Mouse (Mus musculus): ENCODE results near the gene Tcea3. TPM values are rescaled to one million over a fixed set of nuclear protein-coding genes. Genes with fewer than 3 reads are reported as not detected.
A peak's percentile ranks its signal among the peaks of the same experiment; 100 is the strongest.

Tcea3 gene
- total and polyA plus RNA-seq, 3 experiments: 0.55 TPM; not detected in 2

- no peak overlapping the region for H3K4me3 ChIP-seq (ENCODE audit: low read depth, low read length)
- ATAC-seq (ENCODE audit: extremely low read depth, insufficient number of reproducible peaks, low FRiP score, poor library complexity, severe bottlenecking) (no peak), DNase-seq (ENCODE audit: low spot score) (no peak)
- TF ChIP-seq POLR2AphosphoS5 (IDR thresholded peaks at IDR 0.05; ENCODE audit: insufficient replicate concordance, low read depth, low read length) (no peak), GATA2 (IDR thresholded peaks at IDR 0.05; ENCODE audit: borderline replicate concordance, low read depth, low read length) (no peak), GATA1 (IDR thresholded peaks at IDR 0.05; ENCODE audit: borderline replicate concordance, low read length) (no peak), TAL1 (conservative IDR thresholded peaks at IDR 0.05; ENCODE audit: low read depth, low read length) (no peak), CTCF (IDR thresholded peaks at IDR 0.05; ENCODE audit: low read depth, low read length) (no peak)
- peaks cover 28% of the 10 kb centered on the region for H3K27me3 ChIP-seq (ENCODE audit: insufficient read depth, low read length)
- H3K4me1 ChIP-seq (ENCODE audit: insufficient read depth, low read depth, low read length): no peaks in the 10 kb centered on the region
- no peaks in the 10 kb centered on the region for H3K36me3 ChIP-seq (replicated peaks)
- no peaks in the 10 kb centered on the region for H3K9me3 ChIP-seq (replicated peaks)
These were observed 18.9 kb upstream of the Tcea3 start for GRCm38 (mm10) chr4:136228640-136229039.

GRCm38 (mm10) chr4:136238669-136239068 lies 8.9 kb upstream of the Tcea3 start:
- 0 out of 2 replicates have a peak, but pooled peaks cover 4% of the 10 kb centered on the region for H3K9me3 ChIP-seq (replicated peaks)
- no peak overlapping the region for H3K4me3 ChIP-seq (ENCODE audit: low read depth, low read length)
- DNase-seq (ENCODE audit: low spot score) (no peak), ATAC-seq (ENCODE audit: extremely low read depth, insufficient number of reproducible peaks, low FRiP score, poor library complexity, severe bottlenecking) (no peak)
- H3K4me1 ChIP-seq (ENCODE audit: insufficient read depth, low read depth, low read length): peaks cover 4% of the 10 kb centered on the region
- no peaks in the 10 kb centered on the region for H3K36me3 ChIP-seq (replicated peaks)
- H3K27me3 ChIP-seq (ENCODE audit: insufficient read depth, low read length): peaks cover 58% of the 10 kb centered on the region
- TF ChIP-seq POLR2AphosphoS5 (IDR thresholded peaks at IDR 0.05; ENCODE audit: insufficient replicate concordance, low read depth, low read length): no peak
- no peak for TF ChIP-seq GATA2 (IDR thresholded peaks at IDR 0.05; ENCODE audit: borderline replicate concordance, low read depth, low read length)
- TF ChIP-seq TAL1 (conservative IDR thresholded peaks at IDR 0.05; ENCODE audit: low read depth, low read length): no peak
- TF ChIP-seq GATA1 (IDR thresholded peaks at IDR 0.05; ENCODE audit: borderline replicate concordance, low read length): no peak
- TF ChIP-seq CTCF (IDR thresholded peaks at IDR 0.05; ENCODE audit: low read depth, low read length): no peak

GRCm38 (mm10) chr4:136239111-136239510 lies 8.4 kb upstream of the Tcea3 start:
- H3K27me3 ChIP-seq (ENCODE audit: insufficient read depth, low read length): peaks cover 56% of the 10 kb centered on the region
- H3K4me1 ChIP-seq (ENCODE audit: insufficient read depth, low read depth, low read length): peaks cover 4% of the 10 kb centered on the region

GRCm38 (mm10) chr4:136239622-136240021 lies 7.9 kb upstream of the Tcea3 start:
- Histone ChIP-seq H3K27me3 (ENCODE audit: insufficient read depth, low read length) (peaks cover 53% of the 10 kb centered on the region), H3K4me3 (ENCODE audit: low read depth, low read length) (no peak overlapping the region)
- peak; percentile 66 for DNase-seq (ENCODE audit: low spot score)

More at GRCm38 (mm10) chr4:136239111-136239510, 8.4 kb upstream of the Tcea3 start:
- TF ChIP-seq CTCF (IDR thresholded peaks at IDR 0.05; ENCODE audit: low read depth, low read length) (no peak), GATA2 (IDR thresholded peaks at IDR 0.05; ENCODE audit: borderline replicate concordance, low read depth, low read length) (no peak), GATA1 (IDR thresholded peaks at IDR 0.05; ENCODE audit: borderline replicate concordance, low read length) (no peak), POLR2AphosphoS5 (IDR thresholded peaks at IDR 0.05; ENCODE audit: insufficient replicate concordance, low read depth, low read length) (no peak), TAL1 (conservative IDR thresholded peaks at IDR 0.05; ENCODE audit: low read depth, low read length) (no peak)
- Histone ChIP-seq H3K4me3 (ENCODE audit: low read depth, low read length) (no peak overlapping the region), H3K9me3 (replicated peaks) (0 out of 2 replicates have a peak, but pooled peaks cover 4% of the 10 kb centered on the region), H3K36me3 (replicated peaks) (no peaks in the 10 kb centered on the region)
- ATAC-seq (ENCODE audit: extremely low read depth, insufficient number of reproducible peaks, low FRiP score, poor library complexity, severe bottlenecking) (no peak), DNase-seq (ENCODE audit: low spot score) (no peak)

GRCm38 (mm10) chr4:136240123-136240522 lies 7.4 kb upstream of the Tcea3 start:
- peaks cover 4% of the 10 kb centered on the region for H3K4me1 ChIP-seq (ENCODE audit: insufficient read depth, low read depth, low read length)
- TF ChIP-seq GATA2 (IDR thresholded peaks at IDR 0.05; ENCODE audit: borderline replicate concordance, low read depth, low read length) (no peak), TAL1 (conservative IDR thresholded peaks at IDR 0.05; ENCODE audit: low read depth, low read length) (no peak), CTCF (IDR thresholded peaks at IDR 0.05; ENCODE audit: low read depth, low read length) (no peak), GATA1 (IDR thresholded peaks at IDR 0.05; ENCODE audit: borderline replicate concordance, low read length) (no peak)
- ATAC-seq (ENCODE audit: extremely low read depth, insufficient number of reproducible peaks, low FRiP score, poor library complexity, severe bottlenecking) (no peak), DNase-seq (ENCODE audit: low spot score) (no peak)
- 0 out of 2 replicates have a peak, but pooled peaks cover 4% of the 10 kb centered on the region for H3K9me3 ChIP-seq (replicated peaks)
- H3K27me3 ChIP-seq (ENCODE audit: insufficient read depth, low read length): peaks cover 57% of the 10 kb centered on the region
- no peaks in the 10 kb centered on the region for H3K36me3 ChIP-seq (replicated peaks)
- H3K4me3 ChIP-seq (ENCODE audit: low read depth, low read length): no peak overlapping the region

More at GRCm38 (mm10) chr4:136239622-136240021, 7.9 kb upstream of the Tcea3 start:
- 0 out of 2 replicates have a peak, but pooled peaks cover 4% of the 10 kb centered on the region for H3K9me3 ChIP-seq (replicated peaks)
- no peaks in the 10 kb centered on the region for H3K36me3 ChIP-seq (replicated peaks)
- ATAC-seq (ENCODE audit: extremely low read depth, insufficient number of reproducible peaks, low FRiP score, poor library complexity, severe bottlenecking): peak; percentile 54; the same call in 1 of the 2 replicates
- peaks cover 4% of the 10 kb centered on the region for H3K4me1 ChIP-seq (ENCODE audit: insufficient read depth, low read depth, low read length)
- TF ChIP-seq GATA1 (IDR thresholded peaks at IDR 0.05; ENCODE audit: borderline replicate concordance, low read length): no peak
- peak; percentile 66 for TF ChIP-seq CTCF (IDR thresholded peaks at IDR 0.05; ENCODE audit: low read depth, low read length)

- peaks cover 62% of the 10 kb centered on the region for H3K27me3 ChIP-seq (ENCODE audit: insufficient read depth, low read length)
- H3K4me3 ChIP-seq (ENCODE audit: low read depth, low read length): no peak overlapping the region
- TF ChIP-seq POLR2AphosphoS5 (IDR thresholded peaks at IDR 0.05; ENCODE audit: insufficient replicate concordance, low read depth, low read length): no peak
- no peak for TF ChIP-seq CTCF (IDR thresholded peaks at IDR 0.05; ENCODE audit: low read depth, low read length)
- no peak for TF ChIP-seq GATA2 (IDR thresholded peaks at IDR 0.05; ENCODE audit: borderline replicate concordance, low read depth, low read length)
- TF ChIP-seq TAL1 (conservative IDR thresholded peaks at IDR 0.05; ENCODE audit: low read depth, low read length): no peak
- TF ChIP-seq GATA1 (IDR thresholded peaks at IDR 0.05; ENCODE audit: borderline replicate concordance, low read length): no peak
- H3K4me1 ChIP-seq (ENCODE audit: insufficient read depth, low read depth, low read length): peaks cover 4% of the 10 kb centered on the region
- 0 out of 2 replicates have a peak, but pooled peaks cover 2% of the 10 kb centered on the region for H3K9me3 ChIP-seq (replicated peaks)
- no peaks in the 10 kb centered on the region for H3K36me3 ChIP-seq (replicated peaks)
- no peak for ATAC-seq (ENCODE audit: extremely low read depth, insufficient number of reproducible peaks, low FRiP score, poor library complexity, severe bottlenecking)
- DNase-seq (ENCODE audit: low spot score): no peak
These were observed 6.6 kb upstream of the Tcea3 start for GRCm38 (mm10) chr4:136240955-136241354.
